Mouse (Mus musculus) E14TG2a.4 (cell line): ENCODE measurements at regions not wholly inside any gene's neighbourhood (a gene's known extent, or its start where the extent isn't known, plus 50 kb on each side); places are given as distances from the start of the nearest gene placed in this dataset.

ENCODE experiments used
- H3K27me3 ChIP-seq: 2 replicates; pipeline ENCODE4 v1.6.1; 2014; ENCODE audit warnings: low read length, control low read depth; ENCODE audit not compliant: insufficient read depth
- H3K36me3 ChIP-seq: 2 replicates; pipeline ENCODE4 v1.6.1; 2014; ENCODE audit warnings: low read length, control low read depth; ENCODE audit not compliant: insufficient read depth
- H3K4me1 ChIP-seq: replicated peaks from 2 replicates; pipeline ENCODE4 v1.6.1; 2014; ENCODE audit warnings: low read depth, low read length, control low read depth
- H3K4me3 ChIP-seq: replicated peaks from 2 replicates; pipeline ENCODE4 v1.5.1; 2014; ENCODE audit warnings: mild to moderate bottlenecking, low read length
- H3K9me3 ChIP-seq: 2 replicates; pipeline ENCODE4 v1.6.1; 2014; ENCODE audit warnings: low read length, control low read depth
- CTCF ChIP-seq: conservative IDR thresholded peaks from 2 replicates; pipeline ENCODE4 v1.5.1; 2014; ENCODE audit warnings: low read length
- NANOG ChIP-seq: IDR thresholded peaks from 2 replicates; pipeline ENCODE4 v1.6.1; 2014; ENCODE audit warnings: borderline replicate concordance, low read length, mixed read lengths
- POU5F1 ChIP-seq: IDR thresholded peaks from 2 replicates; pipeline ENCODE4 v1.6.1; 2014; ENCODE audit warnings: low read length, borderline replicate concordance

- Histone ChIP-seq H3K36me3 (no peaks in the 10 kb centered on the region), H3K27me3 (no peaks in the 10 kb centered on the region), H3K4me1 (0 out of 2 replicates have a peak, but pooled peaks cover 3% of the 10 kb centered on the region), H3K9me3 (peaks cover 15% of the 10 kb centered on the region), H3K4me3 (no peak overlapping the region)
- TF ChIP-seq POU5F1 = no peak
- no peak for TF ChIP-seq NANOG
- TF ChIP-seq CTCF = no peak
Measured at GRCm38 (mm10) chr3:19067141-19067757, 561.2 kb downstream of the 1700064H15Rik start.
